Mouse (Mus musculus) CH12.LX (cell line): ENCODE measurements at regions not wholly inside any gene's neighbourhood (a gene's known extent, or its start where the extent isn't known, plus 50 kb on each side); places are given as distances from the start of the nearest gene placed in this dataset.

Experiments used
- DNase-seq: peaks from one replicate; pipeline ENCODE4 v3.0.0-alpha.2; 2013; ENCODE audit errors: extremely low read depth
- H3K27ac ChIP-seq: 2 replicates; pipeline ENCODE4 v1.5.1; 2012; ENCODE audit warnings: low read depth, mild to moderate bottlenecking, control low read depth, moderate library complexity; ENCODE audit not compliant: insufficient read depth
- H3K27me3 ChIP-seq: replicated peaks from 2 replicates; pipeline ENCODE3; 2012; ENCODE audit warnings: inconsistent platforms
- H3K36me3 ChIP-seq, 2 experiments: replicated peaks in 1 of 2; 2 replicates each; pipeline versions ENCODE3 to v1.6.1; 2012; ENCODE audit warnings: inconsistent platforms in 1 of 2, low read length in 1 of 2, mild to moderate bottlenecking in 1 of 2, mixed read lengths in 1 of 2, moderate library complexity in 1 of 2; ENCODE audit not compliant: control insufficient read depth in 1 of 2, insufficient read depth in 1 of 2
- H3K4me1 ChIP-seq, 2 experiments: 2 replicates each; pipeline ENCODE4 v1.6.1; 2012; ENCODE audit warnings: inconsistent platforms in 1 of 2, moderate library complexity in 1 of 2; ENCODE audit not compliant: insufficient read depth in 2 of 2, control insufficient read depth in 1 of 2
- H3K4me2 ChIP-seq: 2 replicates; pipeline ENCODE4 v1.6.1; 2012; ENCODE audit warnings: low read depth, mild to moderate bottlenecking, control low read depth; ENCODE audit not compliant: poor library complexity, insufficient read depth, severe bottlenecking
- H3K4me3 ChIP-seq, 3 experiments: fragments of 150-350 bp in 1 of 3; sonication (generic) in 1 of 3; replicated peaks in 1 of 3; 2 replicates each; pipeline versions ENCODE3 to v1.5.1; 2011 to 2012; ENCODE audit warnings: low read depth in 2 of 3, low read length in 2 of 3, mild to moderate bottlenecking in 2 of 3, moderate library complexity in 2 of 3, control low read depth in 1 of 3, improper control_type of control experiment in 1 of 3, inconsistent platforms in 1 of 3, mixed read lengths in 1 of 3; ENCODE audit not compliant: poor library complexity in 1 of 3
- H3K79me2 ChIP-seq: replicated peaks from 2 replicates; pipeline ENCODE4 v1.6.1; 2012; ENCODE audit warnings: mild to moderate bottlenecking, moderate library complexity; ENCODE audit not compliant: control insufficient read depth, poor library complexity, insufficient read depth, severe bottlenecking; ENCODE audit errors: extremely low read depth
- H3K9ac ChIP-seq: 2 replicates; pipeline ENCODE4 v1.6.1; 2012; ENCODE audit warnings: low read depth, mild to moderate bottlenecking, control low read depth, moderate library complexity; ENCODE audit not compliant: insufficient read depth
- H3K9me3 ChIP-seq: replicated peaks from 2 replicates; pipeline ENCODE3; 2012; ENCODE audit warnings: low read length, inconsistent platforms, mixed read lengths
- JUN ChIP-seq: IDR thresholded peaks from 2 replicates; pipeline ENCODE4 v1.6.1; 2011; ENCODE audit warnings: low read depth, mild to moderate bottlenecking, low read length, improper control_type of control experiment, moderate library complexity; ENCODE audit not compliant: insufficient read depth
- MEF2A ChIP-seq: IDR thresholded peaks from 2 replicates; pipeline ENCODE4 v1.6.1; 2014; ENCODE audit warnings: low read depth, mild to moderate bottlenecking, inconsistent platforms, low read length, improper control_type of control experiment, borderline replicate concordance
- dilution Hi-C: fragments of 300-500 bp; cut with MboI; formaldehyde crosslinking; loops from 2 replicates; pipeline ENCODE4 v1.14.3; 2020; ENCODE audit warnings: low sequenced_read_pairs; ENCODE audit not compliant: extremely low pct_unique_long_range_greater_than_20kb, extremely low pct_ligation_motif_present
- in situ Hi-C: fragments of 300-500 bp; cut with MboI; formaldehyde crosslinking; loops from 3 replicates; pipeline ENCODE4 v1.14.3; 2019; ENCODE audit warnings: low sequenced_read_pairs, low pct_ligation_motif_present, low pct_unique_long_range_greater_than_20kb, mixed read lengths

DNA sequence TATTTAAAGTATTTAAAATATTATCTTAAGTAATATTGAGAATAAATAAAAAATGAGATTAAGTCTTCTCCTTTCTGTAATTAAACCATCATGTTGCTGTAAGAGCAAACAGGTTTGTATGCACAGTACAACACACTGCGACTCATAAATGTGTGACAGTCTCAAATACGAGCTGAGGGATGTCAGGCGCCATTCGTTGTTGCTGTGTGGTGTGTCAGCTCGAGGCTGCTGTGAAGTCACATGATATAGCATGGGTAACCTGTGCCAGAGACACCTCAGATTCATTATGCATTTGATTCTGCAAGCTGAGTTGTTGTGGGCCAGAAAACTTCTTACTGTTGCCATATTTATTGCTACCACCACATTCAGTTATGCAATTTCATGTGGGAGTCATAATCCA lies 307.4 kb downstream of the Rnls start:
- TF ChIP-seq MEF2A (no peak), JUN (no peak)
- TF ChIP-seq, all 38 proteins: peak for 0
- Histone ChIP-seq H3K9ac (no peak overlapping the region), H3K79me2 (no peaks in the 10 kb centered on the region), H3K4me3 (no peak overlapping the region), H3K27ac (no peak overlapping the region), H3K36me3 (no peaks in the 10 kb centered on the region), H3K4me1 (peaks cover 14 to 46% of the 10 kb centered on the region in 2 experiments), H3K4me2 (no peak overlapping the region), H3K9me3 (peaks cover 2% of the 10 kb centered on the region), H3K27me3 (no peaks in the 10 kb centered on the region)
- dilution Hi-C loops, result no loop called here
- DNase-seq, result no peak
- in situ Hi-C loops, result no loop called here
